Mouse (Mus musculus) forebrain, embryonic 11.5 days (tissue): Measurements from ENCODE around the gene Gm765. TPM values are rescaled to one million over a fixed set of nuclear protein-coding genes. Genes with fewer than 3 reads are reported as not detected.

Experiments
- ATAC-seq: fragments of 200-750 bp; cut with Nextera tagmentation; replicated peaks from 2 replicates; pipeline ENCODE4 v1.8.0; 2017; ENCODE audit warnings: moderate TSS enrichment; ENCODE audit not compliant: low FRiP score
- DNase-seq: peaks from one replicate; pipeline ENCODE4 v3.0.0-alpha.2; 2017; ENCODE audit warnings: low spot score
- H3K27ac ChIP-seq: fragments of 300-500 bp; sonication (generic); 2 replicates; pipeline ENCODE4 v1.5.1; 2014; ENCODE audit warnings: low read depth, low read length
- H3K27me3 ChIP-seq: fragments of 300-500 bp; sonication (generic); 2 replicates; pipeline ENCODE4 v1.6.1; 2014; ENCODE audit warnings: mild to moderate bottlenecking, low read length, mixed read lengths; ENCODE audit not compliant: control insufficient read depth, insufficient read depth
- H3K36me3 ChIP-seq: fragments of 300-500 bp; sonication (generic); 2 replicates; pipeline ENCODE4 v1.6.1; 2014; ENCODE audit warnings: mild to moderate bottlenecking, low read length, moderate library complexity, mixed read lengths; ENCODE audit not compliant: control insufficient read depth, insufficient read depth
- H3K4me1 ChIP-seq: fragments of 300-500 bp; sonication (generic); replicated peaks from 2 replicates; pipeline ENCODE4 v1.6.1; 2014; ENCODE audit warnings: low read length, mixed read lengths; ENCODE audit not compliant: control insufficient read depth, insufficient read depth
- H3K4me2 ChIP-seq: fragments of 300-500 bp; sonication (generic); 2 replicates; pipeline ENCODE4 v1.6.1; 2014; ENCODE audit warnings: low read depth, mild to moderate bottlenecking, low read length, moderate library complexity, mixed read lengths; ENCODE audit not compliant: severe bottlenecking
- H3K4me3 ChIP-seq: fragments of 300-500 bp; sonication (generic); 2 replicates; pipeline ENCODE4 v1.5.1; 2014; ENCODE audit warnings: low read depth, low read length
- H3K9ac ChIP-seq: fragments of 300-500 bp; sonication (generic); 2 replicates; pipeline ENCODE4 v1.6.1; 2014; ENCODE audit warnings: low read length
- H3K9me3 ChIP-seq: fragments of 300-500 bp; sonication (generic); 2 replicates; pipeline ENCODE4 v1.6.1; 2016; ENCODE audit warnings: low read length, mixed read lengths; ENCODE audit not compliant: control insufficient read depth
- WGBS: fragments of 180-500 bp; shearing (Covaris S2); extraction: QIAGEN DNeasy Blood & Tissue Kit; methylation state at CpG from one replicate; pipeline ENCODE4 v1.1.7; 2014; 5-methylcytosine and 5-hydroxymethylcytosine counted together
- polyA plus RNA-seq: library from polyadenylated mRNA; unstranded; fragments of >200 nt; fragmentation: Nextera tagmentation; extraction: Ambion mirVana; gene quantifications from 2 replicates; pipeline ENCODE4 v1.2.1, GENCODE M21; 2014

The Gm765 gene
- polyA plus RNA-seq = not detected in 2 replicates

DNA sequence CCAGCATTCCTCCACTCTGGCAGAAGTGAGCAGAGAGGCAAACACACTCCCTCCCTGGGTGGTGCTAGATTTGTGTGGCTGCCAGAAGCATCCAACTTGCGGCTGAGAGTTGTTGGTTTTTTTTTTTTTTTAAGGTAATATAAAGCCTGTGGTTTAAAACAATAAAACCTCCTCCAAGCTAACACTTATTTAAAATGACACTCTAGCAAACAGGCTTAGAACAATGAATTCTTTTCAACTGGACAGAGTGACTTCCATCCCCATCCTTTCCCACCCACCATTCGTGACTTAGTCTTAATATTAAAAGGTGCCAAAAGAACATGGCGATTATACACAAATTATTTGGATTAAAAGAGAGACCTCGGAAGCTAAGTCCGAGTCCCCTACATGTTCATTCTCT lies at the start of gene Gm765:
Gene Gm765 (minus strand): TSS at position 101 of the 400 bp plus-strand sequence.
- no peaks in the 10 kb centered on the region for H3K27me3 ChIP-seq
- no peak within 1 kb of the TSS for H3K27ac ChIP-seq
- H3K9ac ChIP-seq = no peak within 1 kb of the TSS
- no peak for DNase-seq
- H3K4me2 ChIP-seq = no peak within 1 kb of the TSS
- WGBS = 85% methylated on average over 5 of the region's 5 CpGs
- no peak for ATAC-seq
- no peaks in the 10 kb centered on the region for H3K36me3 ChIP-seq
- no peaks in the 10 kb centered on the region for H3K4me1 ChIP-seq
- H3K9me3 ChIP-seq = no peaks in the 10 kb centered on the region
- no peak within 1 kb of the TSS for H3K4me3 ChIP-seq

DNA sequence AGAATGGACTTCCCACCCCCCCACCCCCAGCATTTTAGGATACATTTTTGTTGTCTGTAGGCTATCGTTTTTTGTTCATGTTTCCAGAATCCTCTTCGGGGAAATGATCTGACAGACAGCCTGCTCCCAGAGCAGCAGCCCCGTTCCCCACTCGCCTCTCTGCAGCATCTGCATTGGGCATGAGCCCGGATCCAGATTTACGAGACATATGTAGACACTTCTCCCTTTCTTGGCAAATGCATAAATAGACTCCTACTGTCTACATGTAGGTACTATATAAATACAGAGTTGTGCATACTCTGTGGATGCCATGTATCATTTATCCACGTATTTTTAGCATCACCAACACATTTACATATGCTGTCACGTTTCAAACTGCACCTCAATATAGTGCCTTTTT lies 42.9 kb upstream of the Gm765 start:
- Histone ChIP-seq H3K4me2 (no peak overlapping the region), H3K4me1 (no peaks in the 10 kb centered on the region), H3K9ac (no peak overlapping the region), H3K36me3 (no peaks in the 10 kb centered on the region), H3K4me3 (no peak overlapping the region), H3K27me3 (no peaks in the 10 kb centered on the region), H3K9me3 (no peaks in the 10 kb centered on the region), H3K27ac (no peak overlapping the region)
- WGBS = 91% methylated on average over 8 of the region's 8 CpGs
- no peak for DNase-seq
- no peak for ATAC-seq

DNA sequence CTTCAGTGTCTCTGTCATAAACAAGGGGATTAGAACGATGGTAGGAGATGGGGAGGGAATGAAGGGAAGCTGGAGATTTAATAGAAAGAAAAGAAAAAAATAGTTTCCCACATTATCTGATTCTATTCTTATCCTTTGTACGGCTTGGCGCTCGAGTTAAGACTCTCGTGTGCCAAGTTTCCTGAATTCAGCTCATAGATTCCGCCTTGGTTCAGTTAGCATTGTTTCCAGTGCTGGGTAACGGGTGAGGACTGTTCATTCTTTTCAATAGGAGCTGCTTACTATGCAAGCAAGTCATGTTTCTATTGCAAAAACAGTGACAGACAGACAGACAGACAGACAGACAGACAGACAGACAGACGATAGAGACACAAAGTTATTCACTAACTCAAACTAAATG lies 41.9 kb upstream of the Gm765 start:
- Histone ChIP-seq H3K36me3 (no peaks in the 10 kb centered on the region), H3K4me1 (no peaks in the 10 kb centered on the region), H3K9ac (no peak overlapping the region), H3K27me3 (no peaks in the 10 kb centered on the region), H3K27ac (no peak overlapping the region), H3K4me3 (no peak overlapping the region), H3K4me2 (no peak overlapping the region), H3K9me3 (no peaks in the 10 kb centered on the region)
- ATAC-seq = no peak
- 65% methylated on average over 8 of the region's 8 CpGs for WGBS
- no peak for DNase-seq

DNA sequence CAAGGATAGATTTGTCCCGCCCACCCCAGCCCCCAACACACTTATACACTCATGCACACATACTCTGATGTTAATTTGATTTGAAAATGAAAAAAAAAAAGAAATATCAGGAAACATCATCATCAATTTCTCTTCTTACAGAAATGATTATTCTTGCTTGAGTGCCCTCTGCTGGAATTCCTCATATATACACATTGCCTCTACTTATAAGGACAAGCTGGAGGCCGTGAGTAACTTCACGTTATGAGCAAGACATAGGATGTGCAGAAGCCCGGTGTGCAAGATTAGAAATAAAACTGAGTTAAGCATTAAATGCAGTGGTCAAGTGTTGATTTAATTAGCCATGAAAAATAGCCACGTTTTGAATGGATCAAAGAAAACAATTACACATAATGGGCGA lies 40.9 kb upstream of the Gm765 start:
- no peaks in the 10 kb centered on the region for H3K4me1 ChIP-seq
- H3K27me3 ChIP-seq = no peaks in the 10 kb centered on the region
- DNase-seq = no peak
- H3K9me3 ChIP-seq = no peaks in the 10 kb centered on the region
- H3K4me3 ChIP-seq = no peak overlapping the region
- no peak overlapping the region for H3K4me2 ChIP-seq
- H3K36me3 ChIP-seq = no peaks in the 10 kb centered on the region
- WGBS = 48% methylated on average over 6 of the region's 6 CpGs
- no peak overlapping the region for H3K27ac ChIP-seq
- no peak overlapping the region for H3K9ac ChIP-seq
- no peak for ATAC-seq

DNA sequence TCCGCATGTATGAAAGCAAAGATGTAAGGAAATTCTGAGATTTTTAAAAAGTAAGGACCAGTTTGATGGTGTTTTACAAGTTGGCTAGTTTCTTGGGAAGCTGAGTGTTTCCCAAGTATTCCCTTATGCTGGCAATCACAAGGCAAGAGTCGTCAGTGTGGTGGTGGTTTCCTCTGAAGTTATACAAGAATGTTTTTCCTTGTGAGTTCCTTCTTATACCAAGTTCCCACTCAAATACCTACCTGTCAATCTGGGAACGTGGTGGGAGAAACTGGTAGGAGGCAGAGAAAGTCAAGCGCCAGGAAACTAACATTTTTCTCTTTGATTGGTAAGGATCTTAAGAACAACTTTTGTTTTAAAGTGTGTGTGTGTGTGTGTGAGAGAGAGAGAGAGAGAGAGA lies 23.6 kb upstream of the Gm765 start:
- no peaks in the 10 kb centered on the region for H3K4me1 ChIP-seq
- no peak for DNase-seq
- ATAC-seq = no peak

DNA sequence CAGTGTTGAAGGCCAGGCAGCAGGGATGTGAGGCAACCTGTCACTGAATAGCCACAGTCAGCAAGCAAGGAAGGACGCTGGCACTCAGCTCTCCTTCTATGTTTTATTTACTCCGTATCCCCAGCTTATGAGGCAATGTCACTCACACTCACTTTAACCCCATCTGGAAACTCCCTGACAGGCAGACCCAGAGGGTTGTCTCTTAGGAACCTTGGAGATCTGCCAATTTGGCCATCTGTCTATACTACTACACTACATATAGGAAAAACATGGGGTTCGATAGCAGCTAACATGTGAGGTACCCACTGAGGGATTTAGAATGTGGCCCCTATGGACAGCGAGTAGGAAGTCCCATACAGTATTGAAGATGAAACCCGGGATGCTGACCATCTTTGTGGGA lies 12.7 kb upstream of the Gm765 start:
- no peak for DNase-seq

More for the DNA sequence above, 23.6 kb upstream of the Gm765 start:
- Histone ChIP-seq H3K4me2 (no peak overlapping the region), H3K36me3 (no peaks in the 10 kb centered on the region), H3K9ac (no peak overlapping the region), H3K9me3 (no peaks in the 10 kb centered on the region), H3K4me3 (no peak overlapping the region), H3K27ac (no peak overlapping the region), H3K27me3 (no peaks in the 10 kb centered on the region)
- 83% methylated on average over 4 of the region's 4 CpGs for WGBS

DNA sequence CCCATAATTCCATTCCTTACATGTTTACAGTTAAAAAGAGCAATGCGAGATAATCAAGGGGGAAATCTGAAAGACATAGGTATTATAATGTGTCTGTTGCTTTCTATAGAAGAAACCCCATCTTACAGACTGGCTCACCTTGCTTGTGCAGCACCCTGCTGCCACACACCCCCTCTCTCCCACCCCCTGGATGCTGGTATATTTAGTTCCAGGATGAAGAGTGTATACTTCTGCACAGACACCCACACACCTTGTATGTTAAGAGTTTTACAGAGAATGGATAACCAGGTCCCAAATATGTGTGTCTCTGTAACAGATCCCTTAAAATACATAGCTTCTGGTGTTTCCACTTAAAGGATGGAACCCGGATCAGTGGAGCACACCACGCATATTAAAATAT lies 10.7 kb upstream of the Gm765 start:
- H3K4me2 ChIP-seq = no peak overlapping the region
- H3K4me3 ChIP-seq = no peak overlapping the region
- H3K9me3 ChIP-seq = no peaks in the 10 kb centered on the region
- WGBS = 91% methylated on average over 3 of the region's 3 CpGs
- DNase-seq (no peak), ATAC-seq (no peak)
- H3K9ac ChIP-seq = no peak overlapping the region
- no peak overlapping the region for H3K27ac ChIP-seq
- no peaks in the 10 kb centered on the region for H3K4me1 ChIP-seq
- H3K27me3 ChIP-seq = no peaks in the 10 kb centered on the region
- H3K36me3 ChIP-seq = no peaks in the 10 kb centered on the region

More for the DNA sequence above, 12.7 kb upstream of the Gm765 start:
- Histone ChIP-seq H3K9me3 (no peaks in the 10 kb centered on the region), H3K9ac (no peak overlapping the region), H3K4me1 (no peaks in the 10 kb centered on the region), H3K27ac (no peak overlapping the region), H3K4me2 (no peak overlapping the region), H3K27me3 (no peaks in the 10 kb centered on the region), H3K36me3 (no peaks in the 10 kb centered on the region), H3K4me3 (no peak overlapping the region)
- 90% methylated on average over 5 of the region's 5 CpGs for WGBS
- no peak for ATAC-seq

DNA sequence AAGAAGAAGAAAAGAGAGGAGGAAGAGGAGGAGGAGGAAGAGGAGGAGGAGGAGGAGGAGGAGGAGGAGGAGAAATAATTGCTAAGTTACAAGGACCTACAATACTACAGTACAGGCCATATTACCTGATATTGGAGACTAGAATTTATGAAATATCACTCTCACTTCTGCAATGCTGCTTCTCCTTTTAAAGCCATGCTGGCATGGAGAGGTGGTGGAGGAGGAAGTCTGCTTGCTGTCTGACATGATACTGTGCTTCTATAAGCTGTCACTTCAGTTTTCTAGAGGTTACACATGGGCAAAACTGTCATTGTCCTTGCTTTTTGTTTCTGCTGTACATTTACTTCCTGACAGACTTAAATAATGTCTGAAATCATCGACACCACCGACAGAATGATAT lies 9.8 kb downstream of the Gm765 start:
- H3K4me1 ChIP-seq = no peaks in the 10 kb centered on the region
- H3K4me2 ChIP-seq = no peak overlapping the region
- 95% methylated on average over 2 of the region's 2 CpGs for WGBS
- no peaks in the 10 kb centered on the region for H3K36me3 ChIP-seq
- no peaks in the 10 kb centered on the region for H3K9me3 ChIP-seq
- no peak for ATAC-seq
- DNase-seq = no peak
- H3K27ac ChIP-seq = no peak overlapping the region
- H3K9ac ChIP-seq = no peak overlapping the region
- H3K4me3 ChIP-seq = no peak overlapping the region
- H3K27me3 ChIP-seq = no peaks in the 10 kb centered on the region

DNA sequence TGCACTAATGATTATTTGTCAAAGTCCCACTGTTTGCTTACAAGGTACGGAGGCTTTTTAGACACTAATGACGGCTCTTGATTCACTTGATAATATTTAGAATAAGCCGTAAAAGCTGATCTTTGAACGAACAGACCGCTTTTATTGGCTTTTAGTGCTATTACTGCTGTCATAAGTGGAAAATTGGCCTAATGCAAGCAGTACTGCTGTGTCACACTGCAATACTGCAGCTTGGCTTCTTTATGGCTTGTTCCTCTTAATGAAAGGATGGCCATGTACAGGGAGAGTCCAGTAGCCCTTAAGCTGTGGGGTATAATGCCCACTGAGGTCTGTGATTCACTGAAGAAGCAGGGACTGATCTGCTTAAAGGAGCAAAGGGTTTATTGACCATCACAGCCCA lies 30.9 kb downstream of the Gm765 start:
- Histone ChIP-seq H3K9me3 (no peaks in the 10 kb centered on the region), H3K36me3 (no peaks in the 10 kb centered on the region), H3K27ac (no peak overlapping the region), H3K4me3 (no peak overlapping the region), H3K4me1 (no peaks in the 10 kb centered on the region), H3K27me3 (no peaks in the 10 kb centered on the region), H3K9ac (no peak overlapping the region), H3K4me2 (no peak overlapping the region)
- DNase-seq (no peak), ATAC-seq (no peak)
- WGBS = 92% methylated on average over 5 of the region's 5 CpGs
